Mouse (Mus musculus) lung, embryonic 16.5 days (tissue): ENCODE measurements around the gene Osbpl2. TPM values are rescaled to one million over a fixed set of nuclear protein-coding genes. Genes with fewer than 3 reads are reported as not detected.

ENCODE experiments used
- microRNA-seq: library from miRNA; unstranded; fragments of <30 nt; microRNA quantifications from one replicate; pipeline ENCODE4, GENCODE M21; 2016
- polyA plus RNA-seq: library from polyadenylated mRNA; unstranded; fragments of >200 nt; fragmentation: Nextera tagmentation; extraction: Ambion mirVana; gene quantifications from 2 replicates; pipeline ENCODE4 v1.2.1, GENCODE M21; 2015

The Osbpl2 gene
- polyA plus RNA-seq, 1 experiment from 2014 or later = 29.9 TPM

Small RNAs within 50 kb of the gene (microRNA-seq; reads per million reads assigned to microRNA genes)
- gene Mir7005 = not detected

Other genes with a start within 250 kb of the Osbpl2 start
- 3.0 and 3.5 TPM in 2 replicates for gene Taf4, start 142.7 kb upstream of the Osbpl2 start, polyA plus RNA-seq
- 4.6 and 5.0 TPM in 2 replicates for gene Lsm14b, start 94.3 kb upstream of the Osbpl2 start, polyA plus RNA-seq
- gene Psma7, start 76.9 kb upstream of the Osbpl2 start, polyA plus RNA-seq = 458 and 471 TPM in 2 replicates
- gene Ss18l1, start 76.8 kb upstream of the Osbpl2 start, polyA plus RNA-seq = 4.0 and 4.7 TPM in 2 replicates
- gene Mtg2, start 48.7 kb upstream of the Osbpl2 start, polyA plus RNA-seq = 26.3 and 27.4 TPM in 2 replicates
- not detected in 2 replicates for gene Hrh3, start 14.8 kb upstream of the Osbpl2 start, polyA plus RNA-seq
- 162 and 173 TPM in 2 replicates for gene Adrm1, start 52.2 kb downstream of the Osbpl2 start, polyA plus RNA-seq
- 102 and 112 TPM in 2 replicates for gene Lama5, start 106.6 kb downstream of the Osbpl2 start, polyA plus RNA-seq
- 455 and 526 TPM in 2 replicates for gene Rps21, start 138.1 kb downstream of the Osbpl2 start, polyA plus RNA-seq
- 6.3 and 8.4 TPM in 2 replicates for gene Cables2, start 154.2 kb downstream of the Osbpl2 start, polyA plus RNA-seq
- 2.7 and 2.8 TPM in 2 replicates for gene Rbbp8nl, start 170.6 kb downstream of the Osbpl2 start, polyA plus RNA-seq
- 23.2 and 25.3 TPM in 2 replicates for gene Gata5, start 215.4 kb downstream of the Osbpl2 start, polyA plus RNA-seq